Mouse (Mus musculus) right cerebral cortex, postnatal 25 days (tissue): ENCODE measurements around the gene Taok1.
"Not testable (repeated sequence)": the region's sequence is repeated elsewhere in the genome, so short reads cannot be mapped to it uniquely, and the experiment has no call there.

Experiments used
- DNase-seq: peaks from one replicate; pipeline ENCODE4 v3.0.0; 2022

Gene Taok1

DNA sequence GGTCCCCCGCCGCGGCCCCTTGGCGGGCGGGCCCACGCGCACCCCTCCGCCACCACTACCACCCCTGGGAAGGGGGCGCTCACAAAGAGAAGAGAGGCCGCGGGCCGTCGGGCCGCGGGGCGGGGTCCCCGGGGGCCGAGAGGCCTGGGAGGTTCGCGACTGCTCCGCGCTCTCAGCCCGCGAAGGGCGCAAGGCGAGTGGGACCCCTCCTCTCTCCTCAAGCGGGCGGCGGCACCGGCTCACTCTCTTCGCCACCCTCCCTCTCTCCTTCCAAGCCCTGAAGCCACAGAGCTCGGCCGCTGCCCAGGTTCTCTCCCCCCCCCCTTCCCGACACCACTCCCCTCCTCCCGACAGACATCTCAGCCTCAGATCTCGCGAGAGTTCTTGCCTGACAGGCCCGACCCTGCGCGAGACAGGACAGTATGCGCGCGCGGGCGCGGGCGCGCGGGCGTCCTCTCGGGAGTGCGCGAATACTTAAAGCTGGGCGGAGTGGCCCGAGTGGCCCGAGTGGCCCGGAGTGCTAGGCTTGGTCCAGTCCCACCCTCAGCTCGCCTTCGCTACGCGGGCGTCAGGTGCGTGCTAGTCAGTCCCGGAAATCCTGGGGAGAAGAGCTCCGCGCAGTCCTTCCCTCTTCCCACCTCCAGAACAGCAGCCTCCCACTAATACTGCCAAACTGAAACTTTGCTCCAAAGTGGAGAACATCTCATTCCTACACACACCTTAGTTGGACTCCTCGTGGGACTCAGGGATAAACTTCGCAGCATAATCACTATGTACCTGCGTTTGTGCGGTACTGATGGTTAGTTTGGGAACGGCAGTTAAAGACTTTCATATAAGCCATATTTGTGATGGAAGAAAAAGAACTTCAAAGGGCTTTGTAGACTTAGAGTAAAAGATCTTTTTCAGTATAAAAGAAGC, at the start of gene Taok1:
Taok1 (minus strand) TSS at position 278 of the 918 bp plus-strand sequence.
- peak; percentile 93 for DNase-seq

DNA sequence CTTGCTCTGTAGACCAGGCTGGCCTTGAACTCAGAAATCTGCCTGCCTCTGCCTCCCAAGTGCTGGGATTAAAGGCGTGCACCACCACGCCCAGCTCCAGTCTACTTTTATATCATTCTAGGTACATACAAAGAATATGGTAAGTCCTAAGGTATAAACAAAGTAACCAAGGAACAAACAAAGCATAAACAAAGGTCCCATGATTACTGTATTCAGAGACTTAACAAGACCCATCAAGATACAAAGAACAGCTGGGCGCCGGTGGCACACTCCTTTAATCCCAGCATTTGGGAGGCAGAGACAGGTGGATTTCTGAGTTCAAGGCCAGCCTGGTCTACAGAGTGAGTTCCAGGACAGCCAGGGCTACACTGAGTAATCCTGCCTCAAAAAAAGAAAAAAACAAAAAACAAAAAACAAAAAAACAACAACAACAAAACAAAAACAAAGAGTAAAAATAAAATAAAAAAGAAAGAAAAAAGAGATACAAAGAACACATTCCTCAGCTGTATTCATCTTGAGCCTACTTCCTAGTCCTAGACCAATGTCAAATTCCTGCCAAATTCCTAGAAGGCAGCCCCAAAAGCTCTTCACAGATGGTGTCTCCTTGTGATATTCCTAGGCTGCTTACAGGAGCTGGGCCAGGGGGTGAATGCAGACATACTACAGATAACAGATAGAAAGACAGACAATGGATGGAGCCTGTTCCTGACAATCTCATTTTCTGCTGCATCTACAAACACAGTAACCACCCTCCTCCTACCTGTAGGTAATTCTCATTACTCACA, 46.0 kb upstream of the Taok1 start:
- not testable (repeated sequence) for DNase-seq

DNA sequence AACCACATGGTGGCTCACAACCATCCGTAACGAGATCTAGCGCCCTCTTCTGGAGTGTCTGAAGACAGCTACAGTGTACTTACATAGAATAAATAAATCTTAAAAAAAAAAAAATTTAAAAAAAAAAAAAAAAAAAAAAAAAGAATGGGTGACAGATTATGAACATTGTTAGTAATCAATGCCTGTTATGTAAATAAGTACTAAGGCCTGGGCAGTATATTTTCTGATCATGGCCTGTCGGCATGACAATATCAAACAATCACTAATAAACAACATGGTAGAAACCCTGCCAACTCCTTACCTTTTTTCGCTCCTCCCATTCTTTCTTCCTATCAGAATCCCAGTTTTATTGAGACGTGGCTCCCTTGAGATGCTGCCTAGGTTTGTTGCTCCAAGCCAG, 44.9 kb upstream of the Taok1 start:
- no peak for DNase-seq

- no peak for DNase-seq
These were observed 41.3 kb upstream of the Taok1 start for GRCm38 (mm10) chr11:77648878-77649277.

DNA sequence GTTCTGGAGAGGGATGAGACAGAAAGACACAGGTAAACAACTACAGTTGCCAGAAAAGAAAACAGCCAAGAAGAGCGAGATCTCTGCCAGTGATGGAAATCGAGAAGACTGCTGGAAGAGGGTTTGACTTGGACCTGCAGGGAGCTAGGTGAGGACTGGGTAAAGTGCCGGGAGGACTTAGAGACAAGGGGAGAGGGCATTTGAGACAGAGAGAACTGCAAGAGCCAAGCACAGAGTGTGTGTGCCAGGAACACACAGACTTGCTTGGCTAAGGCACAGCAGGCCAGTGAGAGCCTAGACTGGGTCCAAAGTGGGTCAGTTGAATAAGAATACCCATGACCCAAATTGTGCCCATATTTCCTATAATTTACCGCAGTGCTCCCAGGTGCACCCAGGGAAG, 37.9 kb upstream of the Taok1 start:
- no peak for DNase-seq

DNA sequence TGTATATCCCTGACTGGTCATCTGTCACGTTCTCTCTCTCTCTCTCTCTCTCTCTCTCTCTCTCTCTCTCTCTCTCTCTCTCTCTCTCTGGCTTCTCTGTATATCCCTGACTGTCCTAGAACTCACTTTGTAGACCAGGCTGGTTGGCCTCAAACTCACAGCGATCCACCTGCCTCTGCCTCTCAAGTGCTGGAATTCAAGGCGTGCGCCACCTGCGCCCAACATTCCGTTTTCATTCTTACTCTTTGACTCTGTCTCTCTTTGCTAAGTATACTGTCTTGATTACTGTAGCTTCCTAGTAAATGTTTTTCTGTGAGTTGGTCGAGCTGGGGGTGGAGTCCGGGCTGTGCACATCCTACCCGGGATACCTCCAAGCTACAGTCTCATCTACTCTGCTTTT, 33.8 kb upstream of the Taok1 start:
- no peak for DNase-seq

DNA sequence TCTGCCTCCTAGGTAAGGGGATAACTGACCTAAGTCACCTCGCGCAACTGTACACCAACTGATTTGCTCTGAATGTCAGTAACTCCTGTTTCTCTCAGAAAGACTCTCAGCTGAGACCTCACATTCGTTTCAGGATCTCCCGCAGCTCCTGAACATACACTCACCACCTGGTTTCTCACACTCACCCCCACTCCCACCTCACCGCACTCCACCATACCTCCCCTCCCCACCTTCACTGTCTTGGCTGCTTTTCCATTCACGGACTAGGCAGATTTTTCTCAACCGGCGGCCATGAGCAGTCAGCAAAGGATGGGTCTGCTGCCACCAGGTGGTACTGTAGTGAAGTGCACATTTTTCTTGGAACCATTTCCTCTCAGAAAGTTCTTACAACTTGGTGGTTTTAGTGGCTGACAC, 22.6 kb upstream of the Taok1 start:
- DNase-seq = peak; percentile 79

- DNase-seq = no peak
These were observed 21.9 kb upstream of the Taok1 start for GRCm38 (mm10) chr11:77629476-77629875.

- DNase-seq = no peak
These were observed 19.3 kb upstream of the Taok1 start for GRCm38 (mm10) chr11:77626596-77627535.

DNA sequence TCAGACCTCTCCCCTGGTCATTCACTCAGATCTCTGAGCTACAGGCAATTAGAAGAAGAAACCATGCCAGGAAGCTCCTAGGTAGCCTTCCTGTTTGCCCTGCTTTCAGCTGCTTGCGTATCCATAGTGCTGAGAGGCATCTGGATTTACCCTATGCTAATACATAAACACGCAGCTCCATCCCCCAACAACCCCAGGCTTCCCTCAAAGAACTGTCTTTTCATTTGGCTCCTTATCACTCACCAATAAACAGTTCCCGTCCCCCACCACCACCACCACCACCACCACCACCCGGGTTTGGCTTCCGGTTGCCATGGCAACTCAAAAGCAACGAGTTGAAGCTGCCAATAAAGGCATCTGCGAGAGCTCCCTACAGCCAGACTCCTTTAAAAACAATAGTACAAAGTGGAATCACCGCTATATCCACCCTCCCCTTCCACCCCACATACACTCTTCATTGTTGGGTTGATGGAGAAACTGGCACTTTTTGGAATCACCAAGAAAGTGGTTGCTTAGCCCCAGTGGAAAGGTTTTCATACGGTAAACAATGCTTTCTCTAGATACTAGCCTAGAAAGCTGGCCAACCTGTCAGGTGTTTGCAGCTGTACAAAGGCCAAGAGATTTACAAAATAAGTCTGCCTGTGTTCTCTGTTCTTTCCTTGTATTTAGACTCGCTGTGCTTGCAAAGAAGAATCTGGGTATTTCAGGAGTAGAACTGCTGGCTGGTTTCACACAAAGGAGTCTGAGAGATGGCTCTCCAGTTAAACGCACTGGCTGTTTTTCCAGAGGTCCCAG, 17.6 kb upstream of the Taok1 start:
- peak; percentile 65 for DNase-seq

DNA sequence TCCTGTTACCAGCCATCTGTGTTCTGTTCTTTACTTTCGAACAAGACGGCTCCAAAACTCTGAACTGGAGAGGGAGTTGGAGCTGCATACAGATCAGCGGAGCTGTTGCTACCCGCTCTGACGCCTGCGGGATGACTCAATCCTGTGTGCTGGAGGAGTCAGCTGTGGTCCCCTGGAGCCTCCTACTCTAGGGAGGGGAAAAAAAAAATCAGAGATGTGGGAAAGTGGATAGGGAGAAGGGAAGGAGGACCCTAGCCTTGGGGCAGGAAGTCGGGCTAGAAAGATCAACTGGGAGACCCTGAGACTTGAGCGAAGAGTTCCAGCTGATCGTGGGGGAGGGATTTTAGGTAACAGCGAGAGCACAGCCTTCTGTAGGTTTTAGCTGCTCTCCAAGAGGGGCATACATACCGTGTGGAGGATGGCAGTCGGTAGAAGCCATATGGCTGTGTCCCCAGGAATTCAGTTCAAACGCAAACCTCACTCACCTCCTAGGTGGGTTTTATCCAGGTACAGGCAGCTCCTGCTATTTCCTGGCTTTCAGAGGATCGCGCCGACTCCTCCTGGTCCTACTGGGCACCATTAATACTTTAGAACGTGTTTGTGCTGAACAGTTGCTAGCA, 16.9 kb upstream of the Taok1 start:
- peak; percentile 81 for DNase-seq

GRCm38 (mm10) chr11:77624002-77624401, 16.4 kb upstream of the Taok1 start:
- DNase-seq = no peak

- DNase-seq = no peak
These were observed 14.4 kb upstream of the Taok1 start for GRCm38 (mm10) chr11:77621902-77622535.

DNA sequence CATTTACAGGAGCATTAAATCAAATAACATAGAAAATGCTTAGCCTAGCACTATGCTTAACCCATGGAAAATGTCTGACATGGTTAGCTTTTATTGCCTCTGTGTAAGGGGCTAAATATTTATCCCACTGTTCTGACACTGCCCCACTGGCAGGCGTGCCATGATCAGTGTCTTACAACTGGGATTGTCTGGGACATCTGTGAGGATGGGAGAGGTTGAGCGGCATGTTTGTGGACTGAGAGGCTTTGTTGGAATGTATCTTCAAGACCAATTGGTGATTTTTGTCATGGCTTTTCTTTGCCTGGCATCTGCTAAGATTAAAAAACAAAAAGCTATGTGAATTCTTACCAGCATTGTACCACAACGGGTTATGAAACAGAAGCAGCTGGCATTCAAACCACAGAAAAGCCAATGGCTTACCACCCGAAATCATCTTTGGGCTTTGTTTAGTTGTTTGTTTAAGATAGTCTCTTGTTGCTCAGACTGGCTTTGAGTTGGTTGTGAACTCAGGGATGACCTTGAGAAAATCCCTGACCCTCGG, 7.5 kb upstream of the Taok1 start:
- DNase-seq = no peak

- peak; percentile 31 for DNase-seq
These were observed 629 bp downstream of the Taok1 start for GRCm38 (mm10) chr11:77606835-77607537.

DNA sequence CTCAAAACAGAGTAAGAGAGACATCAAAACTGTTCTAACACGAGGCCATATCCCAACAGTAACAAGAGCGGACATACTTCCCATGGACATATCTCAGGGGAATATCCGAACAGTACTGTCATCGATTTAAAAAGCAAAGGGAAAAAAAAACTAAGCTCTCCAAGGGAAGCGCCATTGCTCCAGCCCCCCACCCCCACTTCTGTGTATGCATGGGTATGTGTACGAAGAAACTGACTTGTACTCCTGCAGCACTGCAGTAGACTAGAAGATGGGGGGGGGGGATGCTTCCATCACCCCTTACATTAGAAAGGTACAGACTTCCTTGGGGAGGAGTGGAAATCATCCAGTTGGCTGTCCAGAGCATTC, 1.2 kb downstream of the Taok1 start:
- DNase-seq = no peak

DNA sequence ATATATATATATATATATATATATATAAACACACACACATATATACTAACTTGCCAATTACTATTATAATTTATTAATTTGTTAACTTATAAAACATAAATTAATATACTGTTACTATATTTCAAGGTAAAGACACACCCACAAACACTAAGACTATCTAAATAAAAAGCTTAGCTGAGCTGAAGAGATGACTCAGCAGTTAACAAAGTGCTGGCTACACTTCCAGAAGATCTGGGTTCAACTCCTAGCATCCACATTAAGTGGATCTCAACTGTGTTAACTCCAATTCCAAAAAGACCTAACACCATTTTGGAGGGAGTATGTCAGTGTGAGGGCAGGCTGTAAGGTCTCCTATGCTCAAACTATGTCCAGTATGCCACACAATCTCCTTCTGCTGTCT, 10.3 kb downstream of the Taok1 start:
- no peak for DNase-seq

GRCm38 (mm10) chr11:77591388-77591787, 16.2 kb downstream of the Taok1 start:
- DNase-seq = no peak

DNA sequence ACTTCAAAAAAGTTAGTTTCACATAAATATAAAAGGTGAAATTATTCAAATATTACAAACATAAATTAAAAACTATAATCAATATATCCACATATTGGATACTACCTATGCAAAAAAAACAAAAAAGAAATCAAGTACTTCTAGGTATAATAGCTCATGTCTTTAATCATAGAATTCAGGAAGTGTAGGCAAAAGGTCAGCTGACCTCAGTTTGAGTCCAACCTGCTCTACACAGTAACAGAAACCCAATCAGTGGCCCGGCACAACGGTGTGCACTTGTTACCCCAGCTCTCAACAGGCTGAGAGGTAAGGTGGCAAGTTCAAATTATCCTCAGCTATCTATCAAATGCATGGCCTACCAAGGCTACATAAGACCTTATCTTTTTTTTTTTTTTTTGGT, 16.8 kb downstream of the Taok1 start:
- DNase-seq = no peak

- DNase-seq = no peak
These were observed 22.4 kb downstream of the Taok1 start for GRCm38 (mm10) chr11:77585201-77585600.
